Mouse (Mus musculus): Measurements from ENCODE around the gene Tdrd7. TPM values are rescaled to one million over a fixed set of nuclear protein-coding genes. Genes with fewer than 3 reads are reported as not detected.

Gene Tdrd7
- polyA plus RNA-seq, 1 experiment from 2014 or later = 10.3 TPM

GRCm38 (mm10) chr4:46073736-46074135 lies 108.6 kb downstream of the Tdrd7 start:
- no peak overlapping the region for H3K4me3 ChIP-seq
- H3K4me2 ChIP-seq (replicated peaks) = no peak overlapping the region
- peak; percentile 28; the same call in 1 of the 2 replicates for ATAC-seq (ENCODE audit: low FRiP score, low read depth)
- no peaks in the 10 kb centered on the region; the same call in 1 of the 2 replicates for H3K4me1 ChIP-seq
- H3K9me3 ChIP-seq = no peaks in the 10 kb centered on the region; the same call in 1 of the 2 replicates
- 50% methylated on average over 4 of the region's 4 CpGs for WGBS
- no peaks in the 10 kb centered on the region for H3K36me3 ChIP-seq
- H3K27me3 ChIP-seq = no peaks in the 10 kb centered on the region
- H3K9ac ChIP-seq = no peak overlapping the region
- no peak overlapping the region for H3K27ac ChIP-seq

DNA sequence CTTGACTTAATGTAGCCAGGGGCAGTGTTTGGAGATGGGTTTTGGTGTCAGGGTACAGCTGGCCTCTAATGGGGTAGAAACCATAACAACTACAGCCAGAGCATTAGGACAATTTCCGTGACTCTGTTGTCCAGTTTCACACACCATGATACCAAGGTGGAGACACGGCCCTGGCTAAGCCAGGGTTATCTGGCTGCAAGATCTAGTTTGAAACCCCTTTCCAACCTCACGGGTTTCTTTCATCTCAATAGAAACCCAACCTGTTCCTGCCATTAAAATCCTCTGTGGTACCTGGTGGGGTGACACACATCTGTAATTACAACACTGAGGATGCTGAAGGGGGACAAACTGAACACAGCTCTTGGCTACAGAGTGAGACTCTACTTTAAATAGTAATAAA lies 110.5 kb downstream of the Tdrd7 start:
- Histone ChIP-seq H3K27me3 (no peaks in the 10 kb centered on the region), H3K36me3 (no peaks in the 10 kb centered on the region), H3K9me3 (no peaks in the 10 kb centered on the region; the same call in 1 of the 2 replicates), H3K4me1 (no peaks in the 10 kb centered on the region; the same call in 1 of the 2 replicates), H3K27ac (no peak overlapping the region), H3K4me2 (replicated peaks) (no peak overlapping the region), H3K9ac (no peak overlapping the region), H3K4me3 (no peak overlapping the region)
- 69% methylated on average over 3 of the region's 3 CpGs for WGBS
- no peak for ATAC-seq (ENCODE audit: low FRiP score, low read depth)

- H3K36me3 ChIP-seq = no peaks in the 10 kb centered on the region
- no peak overlapping the region for H3K27ac ChIP-seq
- WGBS = 61% methylated on average over 2 of the region's 2 CpGs
- H3K9me3 ChIP-seq = no peaks in the 10 kb centered on the region
- no peak overlapping the region for H3K9ac ChIP-seq
- H3K27me3 ChIP-seq = no peaks in the 10 kb centered on the region
- H3K4me3 ChIP-seq = no peak overlapping the region
- H3K4me1 ChIP-seq = no peaks in the 10 kb centered on the region; the same call in 1 of the 2 replicates
- H3K4me2 ChIP-seq (replicated peaks) = no peak overlapping the region
- ATAC-seq (ENCODE audit: low FRiP score, low read depth) = no peak; the same call in 1 of the 2 replicates
Measured at GRCm38 (mm10) chr4:46076892-46077291, 111.8 kb downstream of the Tdrd7 start.

- Histone ChIP-seq H3K4me1 (no peaks in the 10 kb centered on the region), H3K27ac (no peak overlapping the region), H3K4me3 (no peak overlapping the region), H3K27me3 (no peaks in the 10 kb centered on the region), H3K9ac (no peak overlapping the region), H3K9me3 (no peaks in the 10 kb centered on the region), H3K4me2 (replicated peaks) (no peak overlapping the region), H3K36me3 (no peaks in the 10 kb centered on the region)
- WGBS = 87% methylated on average over 4 of the region's 4 CpGs
- no peak for ATAC-seq (ENCODE audit: low FRiP score, low read depth)
Measured at GRCm38 (mm10) chr4:46080261-46080660, 115.1 kb downstream of the Tdrd7 start.

DNA sequence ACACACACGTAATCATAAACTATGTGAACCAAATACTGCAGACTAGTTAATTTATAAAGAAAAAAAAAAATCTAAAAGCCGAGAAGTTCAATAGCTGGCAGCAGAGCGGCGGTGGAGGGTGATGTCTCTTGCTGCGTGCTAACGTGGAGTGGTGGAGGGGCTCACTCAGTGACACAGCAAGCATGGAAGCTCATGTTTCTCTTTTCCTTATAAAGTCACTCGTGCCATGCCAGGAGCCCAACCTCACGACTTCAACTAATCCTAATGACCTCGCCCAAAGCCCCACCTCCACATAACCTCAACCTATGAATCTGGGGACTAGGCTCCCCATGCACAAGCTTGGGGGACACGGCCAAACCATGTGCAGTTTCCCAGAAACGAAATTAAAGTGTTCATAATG lies 117.4 kb downstream of the Tdrd7 start:
- H3K36me3 ChIP-seq = no peaks in the 10 kb centered on the region
- no peak overlapping the region for H3K4me3 ChIP-seq
- H3K27me3 ChIP-seq = no peaks in the 10 kb centered on the region
- no peak overlapping the region for H3K4me2 ChIP-seq (replicated peaks)
- WGBS = 62% methylated on average over 11 of the region's 11 CpGs
- no peak overlapping the region for H3K27ac ChIP-seq
- H3K9ac ChIP-seq = no peak overlapping the region
- no peak for ATAC-seq (ENCODE audit: low FRiP score, low read depth)
- no peaks in the 10 kb centered on the region for H3K9me3 ChIP-seq
- H3K4me1 ChIP-seq = no peaks in the 10 kb centered on the region

Other genes with a start within 250 kb of the Tdrd7 start
- gene Aldh1b1, start 166.3 kb upstream of the Tdrd7 start, polyA plus RNA-seq (2015; fragmentation: Nextera tagmentation; extraction: Ambion mirVana) = 1.9 and 2.2 TPM in 2 replicates
- gene Igfbpl1, start 138.4 kb upstream of the Tdrd7 start, polyA plus RNA-seq (2015; fragmentation: Nextera tagmentation; extraction: Ambion mirVana) = 0.25 and 0.47 TPM in 2 replicates
- 0.67 and 1.3 TPM in 2 replicates for gene Stra6l, start 116.7 kb upstream of the Tdrd7 start, polyA plus RNA-seq (2015; fragmentation: Nextera tagmentation; extraction: Ambion mirVana)
- 0.06 TPM in 1 of 2 replicates, not detected in the other for gene Ccdc180, start 75.0 kb upstream of the Tdrd7 start, polyA plus RNA-seq (2015; fragmentation: Nextera tagmentation; extraction: Ambion mirVana)
- gene Tmod1, start 73.6 kb downstream of the Tdrd7 start, polyA plus RNA-seq (2015; fragmentation: Nextera tagmentation; extraction: Ambion mirVana) = 9.9 and 10.2 TPM in 2 replicates
- 81.0 and 85.4 TPM in 2 replicates for gene Ncbp1, start 173.3 kb downstream of the Tdrd7 start, polyA plus RNA-seq (2015; fragmentation: Nextera tagmentation; extraction: Ambion mirVana)
- 48.5 and 51.0 TPM in 2 replicates for gene Tstd2, start 173.4 kb downstream of the Tdrd7 start, polyA plus RNA-seq (2015; fragmentation: Nextera tagmentation; extraction: Ambion mirVana)
- gene Xpa, start 231.0 kb downstream of the Tdrd7 start, polyA plus RNA-seq (2015; fragmentation: Nextera tagmentation; extraction: Ambion mirVana) = 27.7 and 33.1 TPM in 2 replicates

Measured in limb, embryonic 13.5 days (tissue).